Mouse (Mus musculus) G1E (cell line): ENCODE measurements around the gene Tmpo. TPM values are rescaled to one million over a fixed set of nuclear protein-coding genes. Genes with fewer than 3 reads are reported as not detected.

ENCODE experiments used
- ATAC-seq: 2 replicates; pipeline ENCODE4 v1.8.0; 2016; ENCODE audit warnings: mild to moderate bottlenecking; ENCODE audit not compliant: insufficient number of reproducible peaks, poor library complexity, low FRiP score, severe bottlenecking; ENCODE audit errors: extremely low read depth
- DNase-seq: peaks from one replicate; pipeline ENCODE4 v3.0.0; 2012; ENCODE audit warnings: low spot score
- H3K27me3 ChIP-seq: 2 replicates; pipeline ENCODE4 v1.6.1; 2012; ENCODE audit warnings: mild to moderate bottlenecking, low read length, inconsistent platforms; ENCODE audit not compliant: insufficient read depth
- H3K36me3 ChIP-seq: replicated peaks from 2 replicates; pipeline ENCODE3; 2012; ENCODE audit warnings: mild to moderate bottlenecking, inconsistent platforms
- H3K4me1 ChIP-seq: 2 replicates; pipeline ENCODE4 v1.6.1; 2012; ENCODE audit warnings: low read depth, low read length, inconsistent platforms, mixed read lengths; ENCODE audit not compliant: insufficient read depth
- H3K4me3 ChIP-seq: 2 replicates; pipeline ENCODE4 v1.5.1; 2012; ENCODE audit warnings: low read depth, mild to moderate bottlenecking, inconsistent platforms, low read length, moderate library complexity, mixed read lengths
- H3K9me3 ChIP-seq: replicated peaks from 2 replicates; pipeline ENCODE4 v1.6.1; 2012; ENCODE audit warnings: inconsistent platforms
- CTCF ChIP-seq: IDR thresholded peaks from 2 replicates; pipeline ENCODE4 v1.5.1; 2012; ENCODE audit warnings: low read depth, low read length, inconsistent platforms, mixed read lengths
- GATA1 ChIP-seq: IDR thresholded peaks from 2 replicates; pipeline ENCODE4 v1.6.1; 2012; ENCODE audit warnings: borderline replicate concordance, low read length, inconsistent platforms, mixed read lengths
- GATA2 ChIP-seq: IDR thresholded peaks from 2 replicates; pipeline ENCODE4 v1.6.1; 2012; ENCODE audit warnings: low read depth, low read length, inconsistent platforms, borderline replicate concordance
- POLR2AphosphoS5 ChIP-seq: IDR thresholded peaks from 2 replicates; pipeline ENCODE4 v1.6.1; 2012; ENCODE audit warnings: low read depth, low read length, inconsistent platforms; ENCODE audit not compliant: insufficient replicate concordance
- TAL1 ChIP-seq: conservative IDR thresholded peaks from 2 replicates; pipeline ENCODE4 v1.6.1; 2012; ENCODE audit warnings: low read depth, low read length, inconsistent platforms, mixed read lengths
- polyA plus RNA-seq: library from polyadenylated mRNA; stranded (reverse); fragments of >175 nt; gene quantifications from 2 replicates; pipeline ENCODE4 v1.2.3, GENCODE M21; 2012
- total RNA-seq, 2 experiments: library from RNA; stranded (forward) in 1 of 2; stranded (reverse) in 1 of 2; fragments of 200-1000 nt in 1 of 2; fragments of >200 nt in 1 of 2; fragmentation: Nextera tagmentation in 1 of 2; gene quantifications; 2 replicates each; pipeline ENCODE4 v1.2.3; 2014 to 2017

The Tmpo gene
- total and polyA plus RNA-seq, 3 experiments = 247 to 529 (median 390) TPM

DNA sequence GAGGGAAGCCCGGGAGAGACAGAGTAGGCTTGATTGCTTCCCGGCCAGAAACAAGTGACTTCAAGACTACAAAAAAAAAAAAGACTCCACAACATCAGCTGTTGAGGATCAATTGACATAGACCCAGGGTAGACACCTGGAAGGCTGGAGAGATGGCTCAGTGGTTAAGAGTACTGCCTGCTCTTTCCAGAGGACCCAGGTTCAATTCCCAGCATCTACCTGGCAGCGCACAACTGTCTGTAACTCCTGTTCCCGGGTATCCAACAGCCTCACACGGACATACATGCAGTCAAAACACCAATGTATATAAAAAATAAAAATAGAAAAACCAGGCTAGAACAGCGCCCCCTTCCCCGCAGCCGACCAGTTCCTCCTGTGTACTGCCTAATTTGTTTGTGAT is 16.6 kb upstream of the Tmpo start:
- no peak for DNase-seq
- Histone ChIP-seq H3K9me3 (peaks cover 3% of the 10 kb centered on the region), H3K4me1 (no peaks in the 10 kb centered on the region), H3K4me3 (no peak overlapping the region), H3K27me3 (peaks cover 5% of the 10 kb centered on the region; the same call in 1 of the 2 replicates), H3K36me3 (no peaks in the 10 kb centered on the region)
- no peak for ATAC-seq
- TF ChIP-seq GATA1 (no peak), CTCF (no peak), POLR2AphosphoS5 (no peak), TAL1 (no peak)

DNA sequence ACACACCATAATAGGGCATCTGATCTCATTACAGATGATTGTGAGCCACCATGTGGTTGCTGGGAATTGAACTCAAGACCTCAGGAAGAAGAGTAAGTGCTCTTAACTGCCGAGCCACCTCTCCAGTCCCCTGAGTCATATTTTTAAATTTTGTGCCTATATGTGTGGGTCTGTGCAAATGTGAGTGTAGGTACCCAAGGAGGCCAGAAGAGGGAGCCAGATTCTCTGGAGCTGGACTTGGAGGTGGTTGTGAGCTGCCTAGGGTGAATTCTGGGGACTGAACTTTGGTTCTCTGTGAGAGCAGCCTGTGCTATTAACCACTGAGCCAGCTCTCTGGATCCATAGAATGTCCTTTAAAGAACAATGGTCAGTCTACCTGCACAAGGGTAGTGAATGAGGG is 15.7 kb upstream of the Tmpo start:
- Histone ChIP-seq H3K4me1 (no peaks in the 10 kb centered on the region), H3K4me3 (no peak overlapping the region), H3K27me3 (peaks cover 7% of the 10 kb centered on the region; the same call in 1 of the 2 replicates), H3K36me3 (no peaks in the 10 kb centered on the region), H3K9me3 (peaks cover 3% of the 10 kb centered on the region)
- no peak for ATAC-seq
- DNase-seq = no peak
- TF ChIP-seq CTCF (no peak), TAL1 (no peak), GATA1 (no peak), GATA2 (no peak), POLR2AphosphoS5 (no peak)

DNA sequence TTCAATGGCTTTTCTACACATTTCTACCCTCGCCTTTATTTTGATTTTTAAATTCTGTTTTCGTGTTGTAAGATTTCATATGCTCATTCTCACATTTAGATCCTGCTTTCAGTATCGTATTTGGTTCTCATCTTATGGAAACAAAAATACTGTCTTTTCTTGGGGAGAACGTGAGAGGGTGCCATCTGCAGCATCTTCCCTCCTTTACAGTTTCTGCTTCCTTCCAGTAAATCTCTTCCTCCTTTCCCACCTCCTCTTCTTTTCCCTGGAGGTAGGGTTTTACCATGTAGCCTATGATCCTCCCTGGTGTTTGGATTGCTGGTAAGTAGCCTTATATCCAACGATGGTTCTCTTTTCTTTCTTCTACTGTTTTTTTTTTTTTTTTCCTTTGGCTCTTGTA is 14.6 kb upstream of the Tmpo start:
- H3K4me3 ChIP-seq = no peak overlapping the region
- no peaks in the 10 kb centered on the region for H3K4me1 ChIP-seq
- TF ChIP-seq POLR2AphosphoS5 = no peak
- TF ChIP-seq CTCF = no peak
- peaks cover 3% of the 10 kb centered on the region for H3K9me3 ChIP-seq
- peaks cover 6% of the 10 kb centered on the region; the same call in 1 of the 2 replicates for H3K27me3 ChIP-seq
- no peaks in the 10 kb centered on the region for H3K36me3 ChIP-seq
- no peak for ATAC-seq
- DNase-seq = no peak

DNA sequence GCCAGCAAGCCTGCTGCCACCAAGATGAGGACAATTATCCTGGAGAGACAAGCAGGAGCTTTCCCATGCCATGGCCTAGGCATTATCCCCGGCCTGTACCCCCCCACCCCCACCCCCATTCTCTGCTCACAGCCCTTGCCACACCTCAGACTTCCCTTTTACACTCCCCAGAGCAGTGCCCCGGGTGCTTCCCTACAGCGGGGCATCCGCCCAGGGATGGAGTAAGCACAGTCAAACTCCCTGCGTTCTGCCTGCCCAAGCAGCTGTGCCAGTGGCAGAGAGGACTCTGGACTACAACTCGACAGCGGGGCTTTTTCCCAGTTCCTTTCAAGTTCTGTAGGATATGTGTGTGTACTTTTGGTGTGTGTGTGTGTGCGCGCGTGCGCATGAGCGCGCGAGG is 14.0 kb upstream of the Tmpo start:
- Histone ChIP-seq H3K27me3 (peaks cover 5% of the 10 kb centered on the region; the same call in 1 of the 2 replicates), H3K4me1 (no peaks in the 10 kb centered on the region), H3K36me3 (no peaks in the 10 kb centered on the region), H3K4me3 (no peak overlapping the region), H3K9me3 (peaks cover 3% of the 10 kb centered on the region)
- no peak for TF ChIP-seq CTCF
- TF ChIP-seq TAL1 = no peak
- TF ChIP-seq GATA1 = no peak
- TF ChIP-seq POLR2AphosphoS5 = no peak
- no peak for TF ChIP-seq GATA2
- DNase-seq (no peak), ATAC-seq (no peak)

DNA sequence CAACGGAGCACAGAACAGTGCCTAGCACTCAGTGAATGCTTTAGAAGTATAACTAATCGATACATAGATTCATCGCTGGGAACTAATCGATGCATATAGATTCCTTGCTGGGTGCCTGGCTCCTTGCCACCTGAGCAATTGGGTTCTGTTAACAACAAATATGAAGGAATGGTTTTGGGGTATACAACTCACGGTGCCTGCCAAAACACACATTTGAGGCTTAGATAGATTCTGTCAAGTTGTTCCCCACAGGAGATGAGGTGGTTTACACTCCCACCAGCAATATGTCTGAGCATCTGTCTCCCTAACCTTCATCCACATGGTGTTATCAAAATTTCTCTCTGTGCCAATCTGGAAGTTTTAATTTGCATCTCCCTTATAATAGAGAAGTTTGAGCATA is 10.7 kb upstream of the Tmpo start:
- DNase-seq (no peak), ATAC-seq (no peak)
- no peak for TF ChIP-seq POLR2AphosphoS5
- TF ChIP-seq CTCF = no peak
- no peak for TF ChIP-seq GATA2
- TF ChIP-seq GATA1 = no peak
- TF ChIP-seq TAL1 = no peak
- no peaks in the 10 kb centered on the region for H3K36me3 ChIP-seq
- H3K4me3 ChIP-seq = no peak overlapping the region
- peaks cover 4% of the 10 kb centered on the region; the same call in 1 of the 2 replicates for H3K27me3 ChIP-seq
- peaks cover 19% of the 10 kb centered on the region for H3K4me1 ChIP-seq
- H3K9me3 ChIP-seq = peaks cover 2% of the 10 kb centered on the region

DNA sequence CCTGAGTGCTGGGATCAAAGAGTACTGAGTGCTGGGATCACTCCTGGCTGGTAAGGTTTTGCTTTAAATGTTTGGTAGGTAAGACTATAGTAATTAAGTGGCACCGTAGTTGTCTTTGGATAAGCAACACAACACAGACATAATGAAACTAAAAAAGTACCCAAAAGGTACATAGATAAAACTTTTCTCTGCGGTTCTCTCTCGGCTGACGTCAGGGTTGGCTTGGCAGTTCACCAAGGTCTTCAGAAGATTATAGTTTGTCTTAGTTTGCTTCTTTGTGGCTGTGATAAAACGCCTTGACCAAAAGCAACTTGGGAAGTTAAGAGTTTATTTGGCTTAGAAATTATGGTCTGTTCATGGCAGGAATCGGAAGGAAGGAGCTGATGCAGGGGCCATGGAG is 8.4 kb upstream of the Tmpo start:
- H3K9me3 ChIP-seq = no peaks in the 10 kb centered on the region
- no peak overlapping the region for H3K4me3 ChIP-seq
- ATAC-seq (no peak), DNase-seq (no peak)
- no peaks in the 10 kb centered on the region for H3K36me3 ChIP-seq
- TF ChIP-seq POLR2AphosphoS5 (no peak), CTCF (no peak), TAL1 (no peak), GATA1 (no peak), GATA2 (no peak)
- H3K4me1 ChIP-seq = peaks cover 27% of the 10 kb centered on the region
- 0 out of 2 replicates have a peak, but pooled peaks cover 2% of the 10 kb centered on the region for H3K27me3 ChIP-seq

DNA sequence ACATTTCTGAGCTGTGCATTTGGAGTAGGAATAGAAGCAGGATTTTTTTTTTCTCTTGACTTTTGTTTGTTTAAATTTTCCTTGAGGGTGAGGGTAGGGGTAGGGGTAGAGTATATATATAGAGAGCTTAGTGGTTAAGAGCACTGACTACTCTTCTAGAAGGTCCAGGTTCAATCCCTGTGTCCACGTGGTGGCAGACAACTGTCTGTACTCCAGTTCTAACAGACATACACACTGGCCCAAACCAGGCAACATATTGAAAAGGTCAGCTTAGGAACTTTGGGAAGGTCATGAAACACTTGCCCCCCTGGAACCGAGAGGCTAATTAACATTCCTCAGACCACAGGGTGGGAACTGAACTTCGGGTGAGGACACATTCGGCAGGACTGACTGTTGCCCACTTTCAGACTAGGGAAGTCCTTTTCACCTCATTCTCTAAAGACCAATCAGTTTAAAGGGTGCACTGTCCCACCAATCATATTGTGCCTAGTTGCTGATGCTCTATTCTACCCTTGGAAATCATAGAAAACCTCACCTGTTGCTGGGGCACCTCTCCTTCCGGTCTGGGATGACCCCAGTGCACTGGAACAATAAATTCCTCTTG is 7.7 kb upstream of the Tmpo start:
- Histone ChIP-seq H3K4me3 (no peak overlapping the region), H3K27me3 (0 out of 2 replicates have a peak, but pooled peaks cover 2% of the 10 kb centered on the region), H3K36me3 (no peaks in the 10 kb centered on the region), H3K4me1 (peaks cover 32% of the 10 kb centered on the region), H3K9me3 (no peaks in the 10 kb centered on the region)
- DNase-seq (no peak), ATAC-seq (no peak)
- TF ChIP-seq POLR2AphosphoS5 (no peak), GATA2 (no peak), TAL1 (no peak), GATA1 (no peak), CTCF (no peak)
